In genomic region chr7:19920506-19921261, GRCm38 (mm10) we compare ENCODE assay signal across 8 mouse cellular contexts. TPM values are rescaled to one million over a fixed set of nuclear protein-coding genes. Genes with fewer than 3 reads are reported as not detected.
DNase-seq lines count a peak whose midpoint lies in the region; ATAC-seq and TF ChIP-seq lines count a peak whose summit lies in the region.

Gene Pvr, minus strand, starts transcription at chr7:19921160.

- H3K4me1 ChIP-seq in embryonic fibroblast, embryonic 13.5 days (ENCODE audit: control insufficient read depth, insufficient read depth, low read length): no peaks in the 10 kb centered on the region
- 0 out of 2 replicates have a peak, but pooled peaks cover 6% of the 10 kb centered on the region for H3K4me1 ChIP-seq in heart, embryonic 11.5 days (ENCODE audit: control insufficient read depth, insufficient read depth, low read length)
- H3K4me1 ChIP-seq in kidney, embryonic 15.5 days: peaks cover 9% of the 10 kb centered on the region
- H3K4me1 ChIP-seq in midbrain, postnatal 0 days (ENCODE audit: insufficient read depth, low read length): no peaks in the 10 kb centered on the region

- peak; percentile 83 for ATAC-seq in heart, embryonic 11.5 days (replicated peaks; ENCODE audit: insufficient number of reproducible peaks, low FRiP score, low TSS enrichment)
- peak; percentile 94 for ATAC-seq in kidney, embryonic 15.5 days (replicated peaks; ENCODE audit: low FRiP score)
- peak; percentile 84 for ATAC-seq in midbrain, postnatal 0 days (ENCODE audit: low FRiP score)

- H3K4me2 ChIP-seq in heart, embryonic 11.5 days: peak within 1 kb of the TSS; percentile 66
- peak within 1 kb of the TSS; percentile 86 for H3K4me2 ChIP-seq in kidney, embryonic 15.5 days
- H3K4me2 ChIP-seq in midbrain, postnatal 0 days (ENCODE audit: low read depth, low read length, poor library complexity, severe bottlenecking): peak within 1 kb of the TSS; percentile 63

- TF ChIP-seq POLR2A in embryonic fibroblast, embryonic 13.5 days (IDR thresholded peaks at IDR 0.05; ENCODE audit: low read depth, low read length): peak; percentile 97

- DNase-seq in 416B (ENCODE audit: low read depth) (peak; percentile 81), liver (peak; percentile 68)
- peak; percentile 54 to 61 for DNase-seq in adrenal gland, postnatal 4 days (ENCODE audit: low spot score in 2 of 2)
- DNase-seq in midbrain, postnatal 0 days (ENCODE audit: low spot score): peak; percentile 73
- DNase-seq in spleen, postnatal 4 days (ENCODE audit: low spot score in 2 of 2): peak; percentile 45 to 71

- H3K27me3 ChIP-seq in heart, embryonic 11.5 days (ENCODE audit: control insufficient read depth, insufficient read depth, low read length): no peaks in the 10 kb centered on the region
- H3K27me3 ChIP-seq in kidney, embryonic 15.5 days: peaks cover 4% of the 10 kb centered on the region; the same call in 1 of the 2 replicates
- H3K27me3 ChIP-seq in midbrain, postnatal 0 days (ENCODE audit: insufficient read depth, low read length): no peaks in the 10 kb centered on the region

- H3K9ac ChIP-seq in heart, embryonic 11.5 days (ENCODE audit: low read depth, low read length): peak within 1 kb of the TSS; percentile 87
- H3K9ac ChIP-seq in kidney, embryonic 15.5 days: peak within 1 kb of the TSS; percentile 76
- peak within 1 kb of the TSS; percentile 96 for H3K9ac ChIP-seq in midbrain, postnatal 0 days (replicated peaks; ENCODE audit: low read length, poor library complexity, severe bottlenecking)

- peaks cover 10% of the 10 kb centered on the region for H3K36me3 ChIP-seq in heart, embryonic 11.5 days (ENCODE audit: control insufficient read depth, insufficient read depth, low read length)
- H3K36me3 ChIP-seq in kidney, embryonic 15.5 days: peaks cover 23% of the 10 kb centered on the region
- H3K36me3 ChIP-seq in midbrain, postnatal 0 days (ENCODE audit: insufficient read depth, low read length): peaks cover 17% of the 10 kb centered on the region

- H3K9me3 ChIP-seq in heart, embryonic 11.5 days (replicated peaks; ENCODE audit: control insufficient read depth, low read length): no peaks in the 10 kb centered on the region
- no peaks in the 10 kb centered on the region for H3K9me3 ChIP-seq in kidney, embryonic 15.5 days (replicated peaks)
- H3K9me3 ChIP-seq in midbrain, postnatal 0 days (ENCODE audit: low read length): no peaks in the 10 kb centered on the region

- under 1% methylated on average over 59 of the region's 60 CpGs for WGBS in heart, embryonic 11.5 days (ENCODE audit: insufficient replicate concordance)
- WGBS in kidney, embryonic 15.5 days: under 1% methylated on average over 59 of the region's 60 CpGs
- under 1% methylated on average over 52 of the region's 60 CpGs for WGBS in midbrain, postnatal 0 days

- TF ChIP-seq CTCF in embryonic fibroblast, embryonic 13.5 days (IDR thresholded peaks at IDR 0.05; ENCODE audit: borderline replicate concordance, insufficient read depth, low read length): no peak
- peak; percentile 49 for TF ChIP-seq CTCF in midbrain, postnatal 0 days (IDR thresholded peaks at IDR 0.05)

- peak within 1 kb of the TSS; percentile 73 for H3K27ac ChIP-seq in embryonic fibroblast, embryonic 13.5 days (ENCODE audit: insufficient read depth, low read length)
- peak within 1 kb of the TSS; percentile 85 for H3K27ac ChIP-seq in heart, embryonic 11.5 days (ENCODE audit: low read depth, low read length)
- peak within 1 kb of the TSS; percentile 87 for H3K27ac ChIP-seq in kidney, embryonic 15.5 days
- H3K27ac ChIP-seq in midbrain, postnatal 0 days (ENCODE audit: low read depth, low read length): peak within 1 kb of the TSS; percentile 98

- H3K4me3 ChIP-seq in embryonic fibroblast, embryonic 13.5 days (ENCODE audit: insufficient read depth, low read length): peak within 1 kb of the TSS; percentile 80
- H3K4me3 ChIP-seq in heart, embryonic 11.5 days (ENCODE audit: low read depth, low read length): peak within 1 kb of the TSS; percentile 86
- H3K4me3 ChIP-seq in kidney, embryonic 15.5 days (replicated peaks): peak within 1 kb of the TSS; percentile 86
- H3K4me3 ChIP-seq in midbrain, postnatal 0 days (ENCODE audit: low read depth, low read length): peak within 1 kb of the TSS; percentile 76

RNA-seq across cellular contexts. Expression of gene Pvr, which starts in this region (rescaled TPM):
- 10 to 100 TPM; 21.6 to 22.0 TPM for total RNA-seq in adrenal gland, postnatal 4 days (2021)
- 54.1 and 65.0 TPM in 2 replicates for polyA plus RNA-seq in embryonic fibroblast, embryonic 13.5 days (2011; ENCODE audit: insufficient read length, low read depth, missing spikeins)
- polyA plus RNA-seq in heart, embryonic 11.5 days (2014; fragmentation: Nextera tagmentation; extraction: Ambion mirVana): 12.0 and 13.0 TPM in 2 replicates
- 13.7 and 13.9 TPM in 2 replicates for polyA plus RNA-seq in kidney, embryonic 15.5 days (2015; fragmentation: Nextera tagmentation; extraction: Ambion mirVana)
- total RNA-seq in midbrain, postnatal 0 days (2014; rRNA removed): 11.0 and 14.7 TPM in 2 replicates
- 7.1 and 7.7 TPM in 2 replicates for polyA plus RNA-seq in midbrain, postnatal 0 days (2015; fragmentation: Nextera tagmentation; extraction: Ambion mirVana)

Comparison
In these comparisons a context has a peak if more than half of its experiments do, and no peak if none do; other contexts are left out.
1. Peak in every context shown above with its lines: DNase-seq, ATAC-seq, H3K4me3 ChIP-seq and H3K27ac ChIP-seq.